Mouse (Mus musculus) layer of hippocampus, postnatal 36 days (tissue): ENCODE measurements around the gene Ppp1r3g. TPM values are rescaled to one million over a fixed set of nuclear protein-coding genes. Genes with fewer than 3 reads are reported as not detected.

Experiments used
- DNase-seq, 2 experiments: peaks; one replicate each; pipeline ENCODE4 v3.0.0; 2022
- total RNA-seq, 2 experiments: library from RNA; stranded (reverse); gene quantifications; 2 replicates each; pipeline ENCODE4 v1.2.3; 2021

Ppp1r3g gene
- total RNA-seq, 2 experiments from 2014 or later: 10.7 to 13.6 TPM

- no peak for DNase-seq
Measured at GRCm38 (mm10) chr13:35995231-35995630, 36.6 kb downstream of the Ppp1r3g start.

- DNase-seq: no peak
Measured at GRCm38 (mm10) chr13:35995696-35996426, 37.2 kb downstream of the Ppp1r3g start.

GRCm38 (mm10) chr13:35997606-35998005, 39.0 kb downstream of the Ppp1r3g start:
- no peak for DNase-seq

GRCm38 (mm10) chr13:36000798-36001197, 42.2 kb downstream of the Ppp1r3g start:
- DNase-seq: no peak

- no peak for DNase-seq
Measured at GRCm38 (mm10) chr13:36009981-36010380, 51.3 kb downstream of the Ppp1r3g start.

- DNase-seq: no peak
Measured at GRCm38 (mm10) chr13:36015636-36016035, 57.0 kb downstream of the Ppp1r3g start.

GRCm38 (mm10) chr13:36018017-36018416, 59.4 kb downstream of the Ppp1r3g start:
- DNase-seq: no peak

GRCm38 (mm10) chr13:36019309-36020274, 61.0 kb downstream of the Ppp1r3g start:
- peak; percentile 27 to 45 for DNase-seq

Other genes starting within 250 kb of the Ppp1r3g start
- 1 to 10 TPM; 6.2 to 9.1 TPM for gene Rpp40, start 52.5 kb upstream of the Ppp1r3g start, total RNA-seq
- 10 to 100 TPM; 37.4 to 39.0 TPM for gene Fars2, start 158.6 kb downstream of the Ppp1r3g start, total RNA-seq
- gene Lyrm4, start 158.7 kb downstream of the Ppp1r3g start, total RNA-seq: 10 to 100 TPM; 20.2 to 21.8 TPM